Mouse (Mus musculus) kidney, adult 18-20 months (tissue): ENCODE measurements around the gene Sfpq.
"Not testable (repeated sequence)": the region's sequence is repeated elsewhere in the genome, so short reads cannot be mapped to it uniquely, and the experiment has no call there.

Source experiments
- DNase-seq: peaks from one replicate; pipeline ENCODE4 v3.0.0; 2021

Gene Sfpq

GRCm38 (mm10) chr4:127021151-127021945 is at the start of gene Sfpq:
Sfpq (plus strand) TSS chr4:127021324.
- peak; percentile 100 for DNase-seq

- peak; percentile 66 for DNase-seq
These were observed 43.7 kb upstream of the Sfpq start for GRCm38 (mm10) chr4:126977467-126977866.

- DNase-seq, result no peak
These were observed 42.4 kb upstream of the Sfpq start for GRCm38 (mm10) chr4:126978706-126979105.

DNA sequence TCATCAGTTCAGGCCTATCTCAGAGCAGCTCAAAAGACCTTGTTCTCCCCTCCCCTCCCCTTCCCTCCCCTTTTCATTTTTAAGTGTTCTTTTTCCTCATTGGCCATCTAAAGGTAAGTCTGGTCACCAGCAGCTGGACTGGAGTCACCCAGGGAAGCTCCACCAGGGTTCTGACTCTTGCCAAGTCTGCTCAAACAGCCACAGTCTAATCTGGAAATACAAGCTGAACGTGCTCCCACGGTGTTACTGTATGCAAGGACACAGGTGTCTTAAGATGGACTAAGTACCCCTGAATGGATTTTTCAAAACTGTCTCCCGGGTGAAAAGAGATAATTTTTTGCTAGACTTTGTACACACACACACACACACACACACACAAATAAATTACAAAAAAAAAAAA is 37.8 kb upstream of the Sfpq start:
- DNase-seq, result no peak

- not testable (repeated sequence) for DNase-seq
These were observed 37.2 kb upstream of the Sfpq start for GRCm38 (mm10) chr4:126983736-126984525.

DNA sequence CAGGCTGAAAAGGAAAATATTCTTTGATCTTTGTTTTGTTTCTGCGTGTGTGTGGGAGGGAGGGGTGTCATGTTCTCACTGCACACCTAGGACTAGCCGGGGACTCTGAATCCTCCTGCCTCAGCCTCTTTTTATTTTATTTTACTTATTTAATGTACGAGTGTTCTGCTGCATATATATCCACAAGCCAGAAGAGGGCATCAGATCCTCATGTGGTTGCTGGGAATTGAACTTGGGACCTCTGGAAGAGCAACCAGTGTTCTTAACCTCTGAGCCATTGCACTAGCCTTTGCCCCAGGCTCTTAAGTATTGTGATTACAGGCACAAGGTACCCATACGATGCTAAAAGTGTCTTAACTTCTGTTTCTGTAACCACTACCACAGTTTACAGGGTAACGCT is 34.4 kb upstream of the Sfpq start:
- no peak for DNase-seq

DNA sequence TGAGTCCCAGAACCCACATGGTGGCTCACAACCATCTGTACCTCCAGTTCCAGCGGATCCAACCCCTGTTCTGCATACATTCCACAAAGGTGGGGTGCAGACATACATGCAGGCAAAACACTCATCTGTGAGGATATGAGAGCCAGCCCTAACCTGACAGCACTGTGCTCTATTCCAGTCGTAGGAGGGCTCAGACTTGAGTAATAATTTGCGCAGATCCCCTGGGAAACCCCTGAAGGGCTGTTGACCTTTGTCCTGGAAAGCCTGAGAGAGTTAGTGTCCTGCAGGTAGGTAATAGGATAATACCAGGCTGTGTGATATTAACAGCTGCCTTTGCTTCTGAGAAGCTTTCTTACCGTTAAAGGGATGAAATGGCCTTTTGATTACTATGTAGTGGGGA is 32.6 kb upstream of the Sfpq start:
- no peak for DNase-seq

DNA sequence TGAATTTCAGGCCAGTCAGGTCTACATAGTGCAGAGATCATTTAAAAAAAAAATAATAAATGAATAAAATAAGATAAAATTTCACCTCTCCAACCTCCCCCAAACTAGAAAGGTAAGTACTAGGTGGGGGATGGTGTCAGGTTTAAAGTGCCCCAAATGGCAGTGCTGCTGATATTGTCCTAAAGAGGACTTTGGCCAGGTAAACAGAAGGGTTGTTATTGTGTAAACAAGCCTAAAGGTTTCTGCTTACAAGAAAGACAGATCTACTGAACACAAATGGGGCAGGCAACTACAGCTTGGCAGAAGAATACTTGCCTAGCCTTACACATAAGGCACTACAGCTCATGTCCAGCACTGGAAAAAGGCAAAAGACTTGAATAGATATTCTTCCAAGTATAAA is 30.6 kb upstream of the Sfpq start:
- no peak for DNase-seq

DNA sequence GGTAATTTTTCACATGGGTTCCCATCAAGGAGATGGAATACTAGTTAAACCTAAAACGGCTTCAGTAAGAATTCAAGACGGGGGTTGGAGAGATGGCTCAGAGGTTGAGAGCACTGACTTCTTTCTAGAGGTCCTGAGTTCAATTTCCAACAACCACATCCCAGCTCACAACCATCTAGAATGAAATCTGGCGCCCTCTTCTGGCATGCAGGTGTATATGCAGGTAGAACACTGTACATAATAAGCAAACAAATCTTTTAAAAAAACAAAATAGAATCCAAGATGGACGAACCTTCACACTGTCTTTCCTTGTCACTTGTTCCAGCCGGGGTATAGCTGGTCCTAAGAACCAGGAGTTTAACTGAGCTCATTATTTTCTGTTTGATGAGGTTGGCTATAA is 28.8 kb upstream of the Sfpq start:
- no peak for DNase-seq

GRCm38 (mm10) chr4:126999372-126999771 is 21.8 kb upstream of the Sfpq start:
- not testable (repeated sequence) for DNase-seq

DNA sequence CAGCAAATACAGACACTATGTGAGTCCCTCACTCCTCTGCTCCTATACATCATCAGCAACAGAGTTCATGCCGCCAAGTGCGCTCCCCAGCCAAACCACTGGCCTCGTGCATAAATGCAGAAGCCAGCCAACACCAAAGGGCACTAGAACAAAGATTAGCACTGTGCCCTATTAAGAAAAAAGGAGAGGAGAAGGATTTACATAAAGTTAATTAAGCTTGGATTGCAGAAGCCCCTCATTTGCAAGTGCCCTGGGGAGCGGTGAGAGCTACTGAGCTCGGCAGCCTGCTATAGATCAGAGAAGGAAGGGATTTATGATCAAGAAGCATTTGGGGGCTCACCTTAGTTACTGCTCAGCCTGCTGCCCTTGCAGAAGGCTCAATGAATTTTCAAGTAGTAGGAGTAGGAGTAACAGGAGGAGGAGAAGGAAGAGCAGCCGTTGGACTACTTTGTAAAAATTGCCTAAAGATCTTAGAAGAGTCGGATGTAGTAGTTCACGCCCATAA is 20.5 kb upstream of the Sfpq start:
- no peak for DNase-seq

- DNase-seq, result no peak
These were observed 16.7 kb upstream of the Sfpq start for GRCm38 (mm10) chr4:127004384-127004783.

DNA sequence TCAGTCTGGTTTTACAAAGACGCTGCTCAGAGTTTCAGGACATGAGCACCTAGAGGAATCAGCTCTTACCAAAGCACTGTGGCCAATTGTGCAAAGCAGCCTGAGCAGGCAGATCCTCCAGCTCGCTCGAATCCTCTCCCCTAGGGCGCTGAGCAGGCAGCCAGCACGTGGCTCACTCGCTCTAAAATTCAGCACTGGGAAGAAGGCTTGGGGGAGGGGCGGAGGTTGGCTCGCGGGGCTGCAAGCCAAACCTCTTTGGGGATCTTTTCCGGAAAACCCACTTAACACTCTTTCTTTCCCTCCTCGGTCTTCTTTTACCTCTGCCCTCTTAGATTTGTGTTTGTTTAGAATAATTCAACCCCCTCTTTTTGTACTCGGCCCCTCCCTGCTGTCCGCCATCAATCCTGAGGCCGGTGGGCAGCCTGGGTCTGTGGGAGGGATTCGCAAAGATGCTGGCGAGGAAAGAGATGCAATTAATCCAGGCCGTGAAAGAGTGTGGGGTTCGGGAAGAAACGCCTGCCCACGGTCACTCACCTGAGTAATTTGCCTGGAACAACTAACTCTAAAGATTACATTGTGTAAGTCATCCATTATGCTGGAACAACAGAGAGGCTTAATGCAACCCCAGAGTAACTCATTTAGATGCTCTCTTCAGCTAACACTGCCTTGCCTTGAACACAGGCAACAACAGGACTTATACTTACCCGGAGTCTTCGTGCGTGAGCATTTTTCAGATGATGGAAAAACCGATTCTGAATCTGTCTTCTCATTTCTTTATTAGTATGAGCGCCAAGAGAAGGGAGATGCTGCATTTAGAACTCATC is 15.8 kb upstream of the Sfpq start:
- peak; percentile 58 for DNase-seq

DNA sequence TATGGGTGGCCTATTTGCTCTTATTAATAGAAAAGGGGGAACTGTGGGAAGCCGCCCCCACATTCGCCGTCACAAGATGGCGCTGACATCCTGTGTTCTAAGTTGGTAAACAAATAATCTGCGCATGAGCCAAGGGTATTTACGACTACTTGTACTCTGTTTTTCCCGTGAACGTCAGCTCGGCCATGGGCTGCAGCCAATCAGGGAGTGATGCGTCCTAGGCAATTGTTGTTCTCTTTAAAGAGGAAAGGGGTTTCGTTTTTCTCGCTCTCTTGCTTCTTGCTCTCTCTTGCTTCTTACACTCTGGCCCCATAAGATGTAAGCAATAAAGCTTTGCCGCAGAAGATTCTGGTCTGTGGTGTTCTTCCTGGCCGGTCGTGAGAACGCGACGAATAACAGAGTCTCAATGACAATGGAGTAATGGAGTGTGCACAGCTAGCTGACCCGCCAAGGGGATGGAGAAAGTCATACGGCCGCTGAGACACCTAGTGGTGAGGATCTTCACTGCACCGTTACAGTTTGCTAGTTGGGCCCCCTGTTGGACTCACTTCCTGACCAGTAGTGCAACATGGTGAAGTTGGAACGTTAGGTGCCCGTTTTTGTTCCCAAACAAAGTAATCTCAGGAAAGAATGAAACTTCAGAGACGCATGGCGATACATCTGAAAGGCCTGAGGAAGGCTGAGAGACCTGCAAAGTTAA is 5.7 kb upstream of the Sfpq start:
- DNase-seq, result peak; percentile 91

GRCm38 (mm10) chr4:127016366-127016765 is 4.8 kb upstream of the Sfpq start:
- DNase-seq, result peak; percentile 26

GRCm38 (mm10) chr4:127020411-127021150 is 543 bp upstream of the Sfpq start:
- DNase-seq, result no peak

DNA sequence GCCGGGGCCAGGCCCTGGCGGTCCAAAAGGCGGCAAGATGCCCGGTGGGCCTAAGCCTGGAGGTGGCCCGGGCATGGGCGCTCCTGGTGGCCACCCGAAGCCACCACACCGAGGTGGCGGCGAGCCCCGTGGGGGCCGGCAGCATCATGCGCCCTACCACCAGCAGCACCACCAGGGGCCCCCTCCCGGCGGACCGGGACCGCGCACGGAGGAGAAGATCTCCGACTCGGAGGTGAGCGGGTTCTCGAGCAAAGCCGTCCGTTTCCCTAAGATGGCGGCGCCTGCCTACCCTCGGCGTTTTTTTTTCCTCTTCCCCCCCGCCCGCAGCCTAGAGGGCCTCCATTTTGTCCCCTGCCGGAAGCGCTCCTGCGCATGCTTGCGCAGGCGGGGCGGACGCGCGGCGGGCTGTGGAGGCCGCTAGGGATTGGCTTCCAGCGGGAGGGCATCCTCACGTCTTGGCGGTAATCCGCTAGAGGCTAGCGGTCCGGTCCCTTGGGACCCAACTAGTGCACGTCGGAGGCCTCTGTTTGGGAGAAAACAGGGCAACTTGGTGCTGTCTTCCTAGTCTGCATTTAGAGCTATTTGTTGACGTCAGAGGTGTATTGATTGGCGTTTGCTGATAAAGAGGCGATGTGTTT is 984 bp downstream of the Sfpq start:
- peak; percentile 87 for DNase-seq

- no peak for DNase-seq
These were observed 2.1 kb downstream of the Sfpq start for GRCm38 (mm10) chr4:127023201-127023600.

DNA sequence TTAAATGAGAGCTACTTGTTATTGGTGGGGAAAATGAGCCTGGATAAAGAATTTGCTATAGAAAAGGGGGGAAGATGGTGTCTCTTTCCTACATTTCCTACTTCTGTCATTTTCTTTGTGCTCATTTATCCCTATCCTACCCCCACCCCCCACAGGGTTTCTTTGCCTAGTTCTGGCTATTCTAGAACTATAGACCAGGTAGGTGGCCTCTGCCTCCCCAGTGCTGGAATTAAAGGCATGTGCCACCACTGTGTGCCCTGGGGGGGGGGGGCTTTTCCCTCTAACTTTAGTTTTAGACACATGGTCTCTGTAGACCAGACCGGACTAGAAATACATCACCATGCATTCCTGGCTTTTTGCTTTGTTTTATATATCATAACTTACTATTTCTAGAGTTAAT is 3.1 kb downstream of the Sfpq start:
- DNase-seq, result no peak

DNA sequence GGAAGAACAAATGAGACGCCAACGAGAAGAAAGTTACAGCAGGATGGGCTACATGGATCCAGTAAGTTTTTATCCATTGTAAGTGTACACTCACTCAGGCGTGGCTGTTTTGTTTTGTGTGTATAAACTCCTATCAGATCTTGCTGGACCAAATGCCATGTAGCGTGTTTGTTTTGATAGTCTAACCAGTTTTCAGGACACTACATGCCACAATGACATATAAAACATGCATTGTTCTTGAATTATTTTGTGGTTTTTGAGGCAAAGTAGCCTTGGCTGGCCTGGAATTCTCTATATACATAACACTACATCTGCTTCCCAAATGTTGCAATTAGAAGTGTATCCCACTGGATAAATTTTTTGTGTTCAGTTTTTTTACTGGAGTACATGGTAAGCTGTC is 5.7 kb downstream of the Sfpq start:
- DNase-seq, result no peak
